Mouse (Mus musculus) liver, postnatal 0 days (tissue): Measurements from ENCODE around the gene Pde1c.

Source experiments
- CTCF ChIP-seq: sonication (generic); IDR thresholded peaks from 2 replicates; pipeline ENCODE4 v1.5.1; 2016; ENCODE audit warnings: antibody characterized with exemption, low read depth
- EP300 ChIP-seq: IDR thresholded peaks from 2 replicates; pipeline ENCODE4 v1.6.1; 2016; ENCODE audit warnings: antibody characterized with exemption, low read depth, mild to moderate bottlenecking

DNA sequence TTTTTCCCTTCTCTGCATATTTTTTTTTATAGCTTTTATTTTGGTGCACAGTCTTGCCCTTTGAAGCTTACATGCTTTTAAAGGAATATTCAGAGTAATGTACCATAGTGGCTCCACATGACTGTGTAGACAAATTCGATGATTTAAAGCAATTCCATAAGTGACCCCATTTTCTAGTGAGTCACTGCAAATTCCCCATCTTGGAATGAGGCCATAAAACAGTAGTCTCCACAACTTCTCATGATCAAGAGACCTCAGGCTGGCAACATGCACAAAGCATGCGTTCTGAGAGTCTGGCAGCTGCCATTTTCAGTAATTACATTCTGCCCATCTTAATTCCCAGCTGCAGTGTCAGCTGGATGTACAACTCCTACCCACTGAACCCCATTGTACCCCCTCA, 297.2 kb downstream of the Pde1c start:
- TF ChIP-seq CTCF (no peak), EP300 (no peak)
